Mouse (Mus musculus): ENCODE results near the gene Wfdc5. TPM values are rescaled to one million over a fixed set of nuclear protein-coding genes. Genes with fewer than 3 reads are reported as not detected.

The Wfdc5 gene
- total RNA-seq, 1 experiment from 2014 or later = not detected

DNA sequence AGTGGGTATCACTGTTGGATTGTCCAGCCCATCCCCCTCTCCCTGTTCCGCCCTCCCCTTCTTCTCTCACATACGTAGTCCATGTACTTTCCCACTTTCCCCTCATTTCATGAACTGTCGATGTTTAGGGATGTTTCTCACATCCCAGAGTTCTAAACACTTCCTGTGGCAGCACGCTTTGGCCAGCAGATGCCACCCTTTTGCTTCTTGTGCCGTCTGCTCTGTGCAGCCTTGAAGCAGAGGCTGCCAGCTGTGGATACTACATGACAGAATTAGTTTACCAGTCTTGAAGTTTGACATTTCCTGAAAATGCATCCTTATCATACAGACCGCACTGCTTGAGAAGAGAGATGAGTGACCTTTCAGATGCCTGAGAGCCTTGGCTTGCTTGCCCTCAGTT lies 48.0 kb downstream of the Wfdc5 start:
- peak; percentile 67 for ATAC-seq (replicated peaks; ENCODE audit: low read depth, poor library complexity, severe bottlenecking)

DNA sequence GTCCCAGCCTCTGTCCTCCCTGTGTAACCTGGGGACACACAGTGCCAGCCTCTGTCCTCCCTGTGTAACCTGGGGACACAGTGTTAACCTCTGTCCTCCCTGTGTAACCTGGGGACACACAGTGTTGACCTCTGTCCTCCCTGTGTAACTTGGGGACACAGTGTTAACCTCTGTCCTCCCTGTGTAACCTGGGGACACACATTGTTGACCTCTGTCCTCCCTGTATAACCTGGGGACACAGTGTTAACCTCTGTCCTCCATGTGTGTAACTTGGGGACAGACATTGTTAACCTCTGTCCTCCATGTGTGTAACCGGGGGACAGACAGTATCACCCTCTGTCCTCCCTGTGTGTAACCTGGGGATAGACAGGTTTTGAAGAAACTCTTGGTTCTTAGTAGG lies 51.0 kb downstream of the Wfdc5 start:
- ATAC-seq (replicated peaks; ENCODE audit: low read depth, poor library complexity, severe bottlenecking) = no peak

DNA sequence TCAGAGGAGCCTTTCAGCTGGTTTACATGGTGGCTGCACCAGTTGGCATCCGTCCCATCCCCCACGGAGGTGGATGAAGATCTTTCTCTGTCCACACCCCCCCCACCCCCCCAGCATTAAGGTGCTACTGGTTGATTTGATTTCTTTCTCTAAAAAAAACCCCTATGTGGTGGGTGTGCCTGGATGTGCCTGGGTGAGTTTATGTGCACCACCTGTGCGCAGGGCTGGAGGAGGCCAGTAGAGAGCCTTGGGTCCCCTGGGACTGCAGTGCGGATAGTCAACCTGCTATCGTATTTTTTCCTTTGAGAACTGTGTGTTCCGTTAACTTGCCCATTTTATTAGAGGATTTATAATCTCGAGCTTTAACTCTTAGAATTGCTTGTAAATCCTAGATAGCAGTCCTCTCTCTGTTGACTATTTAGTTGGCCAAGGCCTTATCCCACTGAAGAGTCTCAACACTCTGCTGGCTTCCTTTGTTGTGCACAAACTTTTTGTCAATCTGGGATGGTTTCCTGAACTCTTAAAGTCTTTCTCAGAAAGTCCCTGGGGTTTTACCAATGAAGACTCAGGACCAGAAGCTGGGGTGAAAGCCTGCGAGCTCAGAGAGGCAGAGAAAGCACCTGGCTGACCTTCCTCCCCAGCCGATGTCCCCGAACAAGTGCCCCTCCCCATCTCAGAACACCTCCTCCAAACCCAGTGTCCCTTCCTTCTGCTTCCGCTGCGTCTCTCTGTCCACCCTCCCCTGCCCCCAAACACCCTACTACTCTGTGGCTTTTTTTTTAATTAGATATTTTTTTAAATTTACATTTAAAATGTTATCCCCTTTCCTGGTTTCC lies 53.7 kb downstream of the Wfdc5 start:
- ATAC-seq (replicated peaks; ENCODE audit: low read depth, poor library complexity, severe bottlenecking) = no peak

DNA sequence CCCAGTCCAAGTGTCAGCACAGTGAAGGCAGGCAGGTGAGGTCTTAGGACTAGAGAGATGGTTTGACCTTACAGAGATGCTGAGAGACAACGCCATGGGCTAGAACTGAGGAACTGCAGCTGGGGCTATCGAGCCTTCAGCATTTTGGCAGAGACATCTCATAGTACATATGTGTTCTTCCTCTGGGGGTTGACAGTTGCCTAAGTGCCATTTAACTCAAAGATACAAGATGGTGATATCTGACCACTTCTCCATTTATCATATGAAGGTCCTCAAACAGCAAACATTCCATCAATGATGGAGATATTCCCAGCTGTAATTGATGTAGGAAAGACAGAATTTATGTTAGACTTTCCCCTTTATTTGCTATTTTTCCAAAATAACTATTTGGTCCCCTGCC lies 55.2 kb downstream of the Wfdc5 start:
- 0 out of 2 replicates have a peak, but pooled peaks have one; percentile 7 for ATAC-seq (replicated peaks; ENCODE audit: low read depth, poor library complexity, severe bottlenecking)

DNA sequence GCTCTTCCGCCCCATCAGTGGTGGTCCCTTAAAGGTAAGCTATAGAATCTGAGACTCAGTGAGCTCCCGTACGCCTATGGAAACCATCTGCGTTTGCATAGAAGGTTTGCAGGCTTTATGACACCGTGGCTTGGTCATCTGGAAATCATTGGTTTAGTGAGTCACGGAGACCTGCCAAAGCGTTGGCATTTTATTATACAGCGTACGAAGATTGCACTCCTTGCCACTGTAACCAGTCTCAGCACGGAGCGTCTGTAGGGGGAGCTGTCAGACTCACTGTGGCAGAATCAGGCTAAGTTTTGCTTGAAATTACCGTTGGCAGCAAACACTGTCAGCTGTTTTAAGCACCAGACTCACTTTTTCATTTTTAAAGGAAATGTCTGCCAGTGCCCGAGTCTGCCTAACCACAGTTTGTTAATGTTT lies 56.0 kb downstream of the Wfdc5 start:
- peak; percentile 55 for ATAC-seq (replicated peaks; ENCODE audit: low read depth, poor library complexity, severe bottlenecking)

Other genes with a start within 250 kb of the Wfdc5 start
- gene Ywhab, start 187.8 kb downstream of the Wfdc5 start, total RNA-seq (2017) = 79.0 and 109 TPM in 2 replicates
- gene Pabpc1l, start 157.3 kb downstream of the Wfdc5 start, total RNA-seq (2017) = 0.37 TPM in 1 of 2 replicates, not detected in the other
- gene Stk4, start 112.4 kb downstream of the Wfdc5 start, total RNA-seq (2017) = 132 and 208 TPM in 2 replicates
- 35.7 and 40.4 TPM in 2 replicates for gene Tomm34, start 111.6 kb downstream of the Wfdc5 start, total RNA-seq (2017)
- gene Kcns1, start 11.6 kb downstream of the Wfdc5 start, total RNA-seq (2017) = 0.59 TPM in 1 of 2 replicates, not detected in the other
- not detected in 2 replicates for gene Wfdc12, start 7.9 kb upstream of the Wfdc5 start, total RNA-seq (2017)
- gene Wfdc15a, start 17.4 kb upstream of the Wfdc5 start, total RNA-seq (2017) = not detected in 2 replicates
- gene Wfdc15b, start 38.9 kb upstream of the Wfdc5 start, total RNA-seq (2017) = not detected in 2 replicates
- gene Svs2, start 55.7 kb upstream of the Wfdc5 start, total RNA-seq (2017) = not detected in 2 replicates
- not detected in 2 replicates for gene Svs3b, start 73.9 kb upstream of the Wfdc5 start, total RNA-seq (2017)
- gene Svs4, start 95.7 kb upstream of the Wfdc5 start, total RNA-seq (2017) = not detected in 2 replicates
- gene Svs3a, start 106.5 kb upstream of the Wfdc5 start, total RNA-seq (2017) = not detected in 2 replicates
- not detected in 2 replicates for gene Svs6, start 134.0 kb upstream of the Wfdc5 start, total RNA-seq (2017)
- not detected in 2 replicates for gene Svs5, start 150.0 kb upstream of the Wfdc5 start, total RNA-seq (2017)
- gene Slpi, start 206.4 kb upstream of the Wfdc5 start, total RNA-seq (2017) = 10.1 and 10.4 TPM in 2 replicates
- gene Rbpjl, start 220.4 kb upstream of the Wfdc5 start, total RNA-seq (2017) = not detected in 2 replicates
- gene Matn4, start 222.4 kb upstream of the Wfdc5 start, total RNA-seq (2017) = not detected in 2 replicates